Mouse (Mus musculus): ENCODE measurements around the gene Morn4.

Morn4 gene

DNA sequence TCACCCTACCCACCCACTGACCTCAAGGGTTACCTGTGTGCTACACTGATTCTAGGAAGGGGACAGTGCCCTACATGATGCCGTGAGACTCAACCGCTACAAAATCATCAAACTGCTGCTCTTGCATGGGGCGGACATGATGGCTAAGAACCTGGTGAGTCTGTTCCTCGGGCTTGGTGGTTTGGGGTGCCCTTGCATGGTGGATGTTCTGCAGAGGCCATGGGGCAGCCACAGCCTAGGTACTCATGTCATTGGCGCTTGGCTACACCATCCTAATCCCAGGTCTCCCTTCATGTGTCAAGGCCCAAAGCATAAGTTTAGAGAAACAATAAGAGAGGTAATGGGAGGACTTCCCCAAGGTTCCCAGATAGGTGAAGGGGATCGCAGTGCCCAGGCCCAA lies 42.2 kb downstream of the Morn4 start:
- DNase-seq (ENCODE audit: low read depth, low spot score), result no peak

DNA sequence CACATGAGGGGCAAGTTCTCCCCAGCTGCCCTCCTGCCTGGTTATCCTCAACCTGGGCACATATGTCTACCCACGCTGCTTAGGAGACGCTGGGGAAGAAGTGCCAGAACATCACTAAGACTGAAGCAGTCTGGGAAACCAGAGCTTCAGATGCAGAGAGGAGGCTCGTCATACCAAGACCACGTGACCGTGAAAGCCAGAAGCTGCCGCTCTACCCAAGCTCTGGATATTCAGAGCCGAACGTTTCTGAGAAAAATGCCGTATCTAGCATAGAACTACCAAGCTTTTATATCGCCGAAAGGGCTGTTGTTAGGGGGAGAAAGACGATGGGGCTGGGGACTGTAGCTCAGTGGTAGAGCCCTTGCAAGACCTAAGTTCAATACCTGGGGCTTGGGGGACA lies 47.8 kb downstream of the Morn4 start:
- no peak for DNase-seq (ENCODE audit: low read depth, low spot score)

DNA sequence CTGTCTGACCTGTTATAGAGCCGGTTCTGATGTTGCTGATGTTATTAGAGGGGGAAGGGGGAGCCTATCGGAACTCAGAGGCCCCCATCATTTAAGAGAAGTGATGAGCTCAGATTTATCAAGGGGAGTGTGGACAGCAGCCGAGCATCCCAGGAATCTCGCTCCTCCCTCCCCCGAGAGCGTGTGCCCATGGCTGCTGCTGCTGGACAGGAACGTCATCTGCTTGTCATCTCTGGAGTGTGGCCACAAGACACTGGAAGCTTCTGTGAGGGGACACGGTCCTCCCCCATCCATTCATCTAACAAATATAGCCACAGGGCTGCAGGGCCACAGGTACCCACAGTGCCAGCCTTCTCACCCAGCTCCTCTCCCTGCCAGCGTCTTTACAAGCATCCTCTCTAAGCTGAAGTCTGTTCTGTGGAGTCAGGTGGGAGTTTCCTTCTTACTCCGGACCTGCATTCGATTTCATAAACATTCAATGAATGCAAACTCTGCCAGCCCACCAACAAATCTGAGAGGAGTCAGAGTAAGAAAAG lies 48.9 kb downstream of the Morn4 start:
- DNase-seq (ENCODE audit: low read depth, low spot score), result no peak

DNA sequence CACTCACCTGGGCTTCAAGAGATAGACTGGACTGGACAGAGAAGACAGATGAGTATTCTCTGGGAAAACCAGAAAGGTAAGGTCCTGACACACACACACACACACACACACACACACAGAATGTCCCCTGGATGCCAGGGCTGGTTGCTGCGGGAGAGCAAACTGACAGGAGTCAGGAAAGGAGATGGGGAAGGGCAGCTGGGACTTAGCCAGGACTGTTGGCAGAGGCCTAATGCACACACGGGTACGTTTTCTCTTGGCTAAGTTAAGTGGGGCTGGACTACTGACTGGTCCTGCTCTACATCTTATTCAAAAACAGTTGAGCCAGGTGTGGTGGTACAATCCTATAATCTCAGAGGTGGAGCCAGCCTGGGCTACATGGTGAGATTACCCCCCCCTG lies 49.8 kb downstream of the Morn4 start:
- no peak for DNase-seq (ENCODE audit: low read depth, low spot score)

DNA sequence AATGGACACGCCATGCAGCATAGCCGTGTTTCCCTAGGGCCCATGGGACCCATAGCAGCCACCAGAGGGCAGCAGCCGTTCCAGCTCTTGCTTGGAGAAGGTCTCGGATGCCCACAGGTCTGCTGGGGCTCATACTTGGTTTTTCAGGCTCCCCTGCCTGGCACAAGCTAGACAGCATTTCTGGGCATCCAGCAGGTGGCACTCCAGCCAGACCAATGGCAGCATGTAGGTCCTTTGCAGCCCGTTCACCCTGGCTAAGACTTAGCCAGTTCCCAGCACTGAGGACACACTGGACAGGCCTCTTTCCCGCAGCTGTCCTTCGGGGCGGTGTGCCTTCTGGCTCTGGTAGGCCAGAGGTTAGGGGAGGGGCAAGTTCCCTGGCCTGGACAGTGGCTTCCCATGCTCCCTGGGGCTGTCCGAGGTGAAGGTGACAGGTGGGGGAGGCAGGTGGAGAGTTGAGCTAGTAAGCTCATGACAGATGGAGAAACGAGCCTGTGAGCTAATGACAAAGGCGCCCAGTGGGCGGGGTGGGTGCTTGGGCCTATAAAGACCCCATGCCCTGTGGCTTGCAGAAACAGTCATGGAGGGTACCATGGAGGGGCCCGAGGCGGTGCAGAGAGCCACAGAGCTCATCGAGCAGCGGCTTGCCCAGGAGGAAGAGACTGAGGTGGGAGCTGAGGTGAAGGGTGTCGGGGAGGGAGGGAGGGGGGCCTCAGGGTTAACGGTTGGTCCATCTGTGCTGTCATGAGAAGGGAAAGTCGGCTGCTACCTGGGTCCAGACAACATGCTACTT lies 50.5 kb downstream of the Morn4 start, which contains the start of gene Ankrd2:
Gene Ankrd2, plus strand, starts transcription at position 545 of the 793 bp plus-strand sequence.
- DNase-seq (ENCODE audit: low read depth, low spot score), result peak; percentile 87

DNA sequence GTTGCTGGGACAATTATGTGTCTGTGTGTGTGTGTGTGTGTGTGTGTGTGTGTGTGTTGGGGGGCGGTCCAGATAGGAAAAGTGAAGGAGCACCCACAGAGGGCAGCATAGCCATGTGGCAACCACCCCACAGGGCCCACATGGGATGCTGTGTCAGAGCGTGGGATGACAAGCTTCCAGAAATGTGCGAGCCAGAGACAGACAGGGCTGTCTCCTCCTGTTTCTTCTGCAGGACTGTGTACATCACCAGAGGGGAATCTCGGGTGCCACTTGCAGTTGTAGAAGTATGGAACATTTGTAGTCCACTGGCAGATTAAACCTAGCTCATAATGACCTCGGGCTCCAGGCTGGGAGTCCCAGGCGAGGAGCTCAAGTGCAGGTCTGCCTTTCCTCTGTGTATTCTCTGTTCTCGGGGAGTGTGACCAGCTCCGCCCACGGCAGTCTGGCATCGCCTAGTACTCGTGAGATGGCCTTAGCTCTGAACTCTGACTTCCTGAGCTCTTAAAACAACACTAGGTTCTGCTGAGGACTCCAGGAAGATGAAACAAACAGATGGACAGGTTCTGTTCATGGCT lies 51.2 kb downstream of the Morn4 start:
- no peak for DNase-seq (ENCODE audit: low read depth, low spot score)

DNA sequence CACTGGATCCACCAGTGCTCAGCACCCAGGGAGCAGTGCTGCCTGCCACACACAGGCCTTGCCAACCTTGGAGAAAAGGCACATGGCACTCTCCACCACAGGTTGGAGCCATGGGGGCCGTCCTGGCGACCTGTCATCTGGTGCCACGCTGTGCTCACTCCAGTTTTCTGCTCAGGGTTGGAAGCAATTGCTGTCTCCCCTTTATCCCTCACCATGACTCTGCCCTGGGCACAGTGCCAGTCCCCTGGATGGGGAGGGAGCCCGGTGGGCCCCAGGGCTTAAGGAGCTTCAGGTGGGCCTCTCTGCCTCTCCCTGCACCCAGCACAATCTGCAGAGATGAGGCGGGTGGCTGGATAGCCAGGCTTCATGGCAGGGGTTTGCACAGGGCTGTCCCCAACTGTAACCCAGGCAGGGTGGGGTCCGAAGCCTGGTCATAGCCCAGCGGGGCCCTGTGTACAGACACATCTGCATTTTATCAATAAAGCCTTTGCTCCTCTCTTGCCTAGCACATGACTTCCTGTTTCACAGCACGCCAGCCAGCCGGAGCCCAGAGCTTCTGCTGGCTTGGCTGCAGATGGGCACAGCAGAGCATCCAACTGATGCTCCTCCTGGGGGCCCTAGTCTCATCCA lies 51.9 kb downstream of the Morn4 start:
- no peak for DNase-seq (ENCODE audit: low read depth, low spot score)

DNA sequence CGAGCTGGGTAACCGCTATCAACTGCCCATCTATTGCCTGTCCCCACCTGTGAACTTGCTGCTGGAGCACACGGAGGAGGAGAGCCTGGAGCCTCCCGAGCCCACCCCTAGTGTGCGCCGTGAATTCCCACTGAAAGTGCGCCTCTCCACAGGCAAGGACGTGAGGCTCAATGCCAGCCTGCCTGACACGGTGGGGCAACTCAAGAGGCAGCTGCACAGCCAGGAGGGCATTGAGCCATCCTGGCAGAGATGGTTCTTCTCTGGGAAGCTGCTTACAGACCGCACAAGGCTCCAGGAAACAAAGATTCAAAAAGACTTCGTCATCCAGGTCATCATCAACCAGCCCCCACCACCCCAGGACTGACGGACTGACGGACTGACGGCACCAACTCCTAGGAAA lies 52.5 kb downstream of the Morn4 start:
- DNase-seq (ENCODE audit: low read depth, low spot score), result no peak

DNA sequence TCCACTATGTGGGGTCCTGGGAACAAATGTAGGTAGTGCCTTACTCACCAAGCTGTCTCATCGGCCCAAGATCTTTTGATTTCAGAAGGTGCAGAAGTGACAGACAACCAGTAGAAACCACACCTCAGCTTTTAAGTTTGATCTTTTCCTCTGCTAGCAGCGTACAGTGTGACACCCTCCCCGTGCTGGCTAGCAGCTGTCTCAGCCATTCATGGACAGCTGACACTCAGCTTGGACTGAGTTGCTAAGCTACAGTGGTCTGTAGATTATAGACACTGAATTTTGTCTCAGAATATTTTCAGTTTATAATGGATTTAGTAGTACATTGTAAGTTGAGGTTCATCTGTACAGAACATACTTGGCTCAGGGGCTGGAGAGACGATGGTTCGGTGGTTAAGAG lies 55.0 kb downstream of the Morn4 start:
- no peak for DNase-seq (ENCODE audit: low read depth, low spot score)

DNA sequence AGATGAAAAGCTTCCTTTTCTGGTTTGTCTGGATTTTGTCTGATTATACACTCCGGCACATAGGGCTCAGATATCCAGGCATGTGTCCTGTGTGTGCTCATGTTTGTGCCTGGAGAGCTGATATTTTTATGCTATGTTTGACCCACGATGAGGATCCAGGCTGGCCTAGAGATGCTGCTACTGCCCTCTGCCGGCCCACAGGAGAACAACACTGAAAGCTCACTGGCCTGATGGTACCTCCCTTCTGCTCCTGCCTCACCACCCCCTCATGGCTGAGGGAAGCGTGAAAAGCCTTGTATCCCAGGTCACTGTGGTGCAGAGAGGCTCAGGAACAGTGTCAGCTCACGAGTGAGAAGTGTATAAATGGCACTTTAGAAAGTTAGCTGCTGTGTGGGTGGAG lies 60.0 kb downstream of the Morn4 start:
- peak; percentile 86 for DNase-seq (ENCODE audit: low read depth, low spot score)

Measured in CD4-positive, CD25-positive, alpha-beta regulatory T cell, adult 2 months (primary cell).